8 mouse cellular contexts compared by ENCODE assay signal in genomic region chr1:105880555-105881304, GRCm38 (mm10).
DNase-seq lines count a peak whose midpoint lies in the region; ATAC-seq and TF ChIP-seq lines count a peak whose summit lies in the region.

No protein-coding gene starts in this region.

- peaks cover 19% of the 10 kb centered on the region for H3K4me1 ChIP-seq in heart, embryonic 10.5 days
- no peaks in the 10 kb centered on the region for H3K4me1 ChIP-seq in ES-E14 (ENCODE audit: control insufficient read depth in 2 of 2, insufficient read depth in 2 of 2, low read length in 2 of 2, poor library complexity in 1 of 2)
- peaks cover 6% of the 10 kb centered on the region; the same call in 1 of the 2 replicates for H3K4me1 ChIP-seq in forebrain, embryonic 13.5 days
- H3K4me1 ChIP-seq in limb, embryonic 14.5 days (ENCODE audit: control insufficient read depth, insufficient read depth, low read length), result 0 out of 2 replicates have a peak, but pooled peaks cover 2% of the 10 kb centered on the region
- peaks cover 9% of the 10 kb centered on the region; the same call in 1 of the 2 replicates for H3K4me1 ChIP-seq in neural tube, embryonic 15.5 days

- H3K4me3 ChIP-seq in heart, embryonic 10.5 days, result peak overlapping the region; percentile 45
- peak overlapping the region; percentile 32 to 60; a peak in 2 of 4 replicates for H3K4me3 ChIP-seq in ES-E14 (ENCODE audit: insufficient read depth in 1 of 2, low read depth in 1 of 2, low read length in 2 of 2, poor library complexity in 1 of 2, severe bottlenecking in 1 of 2)
- H3K4me3 ChIP-seq in forebrain, embryonic 13.5 days, result peak overlapping the region; percentile 26
- peak overlapping the region; percentile 19 for H3K4me3 ChIP-seq in limb, embryonic 14.5 days (replicated peaks; ENCODE audit: low read length)
- H3K4me3 ChIP-seq in neural tube, embryonic 15.5 days (replicated peaks), result no peak overlapping the region

- H3K27ac ChIP-seq in heart, embryonic 10.5 days, result no peak overlapping the region
- H3K27ac ChIP-seq in ES-E14 (ENCODE audit: insufficient read depth, low read depth, low read length, poor library complexity, severe bottlenecking), result no peak overlapping the region
- H3K27ac ChIP-seq in forebrain, embryonic 13.5 days, result no peak overlapping the region
- no peak overlapping the region for H3K27ac ChIP-seq in limb, embryonic 14.5 days (replicated peaks; ENCODE audit: low read depth, low read length)
- no peak overlapping the region for H3K27ac ChIP-seq in neural tube, embryonic 15.5 days (replicated peaks)

- intact Hi-C loops in left cerebral cortex, postnatal 14 days (cut with DNase I), result no loop called here

- no peak for DNase-seq in heart, embryonic 10.5 days (ENCODE audit: low spot score)
- DNase-seq in heart, adult 9 months (ENCODE audit: low spot score in 2 of 2), result no peak
- no peak for DNase-seq in ES-E14 (ENCODE audit: low read depth, low spot score)
- peak; percentile 3 for DNase-seq in limb, embryonic 14.5 days (ENCODE audit: low spot score)
- DNase-seq in thymus, postnatal 25 days, result no peak
- DNase-seq in left cerebral cortex, postnatal 14 days (ENCODE audit: low spot score in 2 of 2), result no peak

- TF ChIP-seq POLR2A in limb, embryonic 14.5 days (IDR thresholded peaks at IDR 0.05; ENCODE audit: borderline replicate concordance, extremely low read depth, insufficient read depth, insufficient read length), result no peak

- peak overlapping the region; percentile 52 for H3K4me2 ChIP-seq in forebrain, embryonic 13.5 days
- peak overlapping the region; percentile 42 for H3K4me2 ChIP-seq in limb, embryonic 14.5 days (replicated peaks; ENCODE audit: low read depth, low read length, severe bottlenecking)
- H3K4me2 ChIP-seq in neural tube, embryonic 15.5 days, result peak overlapping the region; percentile 46

- H3K9me3 ChIP-seq in heart, embryonic 10.5 days, result no peaks in the 10 kb centered on the region
- H3K9me3 ChIP-seq in ES-E14 (ENCODE audit: control insufficient read depth, insufficient read depth, low read depth, low read length), result no peaks in the 10 kb centered on the region
- H3K9me3 ChIP-seq in forebrain, embryonic 13.5 days (replicated peaks), result no peaks in the 10 kb centered on the region
- H3K9me3 ChIP-seq in limb, embryonic 14.5 days (ENCODE audit: control insufficient read depth, low read length), result no peaks in the 10 kb centered on the region
- H3K9me3 ChIP-seq in neural tube, embryonic 15.5 days (replicated peaks), result no peaks in the 10 kb centered on the region

- WGBS in heart, embryonic 10.5 days, result 22% methylated on average over 25 of the region's 25 CpGs
- WGBS in forebrain, embryonic 13.5 days, result 9% methylated on average over 25 of the region's 25 CpGs
- WGBS in limb, embryonic 14.5 days, result 18% methylated on average over 25 of the region's 25 CpGs
- WGBS in neural tube, embryonic 15.5 days, result 15% methylated on average over 25 of the region's 25 CpGs

- in situ Hi-C loops in ES-E14 (cut with MboI; ENCODE audit: low sequenced_read_pairs in 2 of 2, unreplicated experiment in 2 of 2), result no loop called here

- H3K27me3 ChIP-seq in heart, embryonic 10.5 days (ENCODE audit: insufficient read depth, poor library complexity, severe bottlenecking), result no peaks in the 10 kb centered on the region
- H3K27me3 ChIP-seq in forebrain, embryonic 13.5 days, result no peaks in the 10 kb centered on the region
- H3K27me3 ChIP-seq in limb, embryonic 14.5 days (ENCODE audit: control insufficient read depth, insufficient read depth, low read length), result no peaks in the 10 kb centered on the region
- H3K27me3 ChIP-seq in neural tube, embryonic 15.5 days (replicated peaks), result 0 out of 2 replicates have a peak, but pooled peaks cover 2% of the 10 kb centered on the region

- peak; percentile 61 for ATAC-seq in forebrain, embryonic 13.5 days
- ATAC-seq in limb, embryonic 14.5 days (ENCODE audit: low FRiP score, low read depth), result peak; percentile 73
- ATAC-seq in neural tube, embryonic 15.5 days (ENCODE audit: low FRiP score), result peak; percentile 69

- no peak overlapping the region for H3K9ac ChIP-seq in ES-E14 (ENCODE audit: insufficient read depth, low read depth, low read length, poor library complexity, severe bottlenecking)
- no peak overlapping the region; the same call in 1 of the 2 replicates for H3K9ac ChIP-seq in forebrain, embryonic 13.5 days
- peak overlapping the region; percentile 31 for H3K9ac ChIP-seq in limb, embryonic 14.5 days (ENCODE audit: low read depth, low read length, severe bottlenecking)
- H3K9ac ChIP-seq in neural tube, embryonic 15.5 days (replicated peaks), result no peak overlapping the region

- no peaks in the 10 kb centered on the region for H3K36me3 ChIP-seq in heart, embryonic 10.5 days
- no peaks in the 10 kb centered on the region for H3K36me3 ChIP-seq in ES-E14 (ENCODE audit: control insufficient read depth, insufficient read depth, low read length, poor library complexity, severe bottlenecking)
- H3K36me3 ChIP-seq in forebrain, embryonic 13.5 days (ENCODE audit: poor library complexity, severe bottlenecking), result no peaks in the 10 kb centered on the region
- no peaks in the 10 kb centered on the region for H3K36me3 ChIP-seq in limb, embryonic 14.5 days (ENCODE audit: control insufficient read depth, insufficient read depth, low read length)
- H3K36me3 ChIP-seq in neural tube, embryonic 15.5 days, result no peaks in the 10 kb centered on the region

TF ChIP-seq in ES-E14, 5 proteins besides CTCF, POLR2A, EP300 and RAD21:
- no peak for TF ChIP-seq MAFK (IDR thresholded peaks at IDR 0.05; ENCODE audit: insufficient read depth, low read depth, low read length)
- TF ChIP-seq CHD2 (IDR thresholded peaks at IDR 0.05; ENCODE audit: low read depth, low read length), result no peak
- TF ChIP-seq ZNF384 (IDR thresholded peaks at IDR 0.05; ENCODE audit: low read depth, low read length), result no peak
- no peak for TF ChIP-seq ZC3H11A (IDR thresholded peaks at IDR 0.05; ENCODE audit: borderline replicate concordance, low read depth, low read length)
- TF ChIP-seq HCFC1 (IDR thresholded peaks at IDR 0.05; ENCODE audit: borderline replicate concordance, insufficient read depth, low read length), result no peak
